Mouse (Mus musculus) small intestine, adult 2 months (tissue): ENCODE measurements around the gene Timp2.

Experiments
- CTCF ChIP-seq: fragments of 200-500 bp; IDR thresholded peaks from 2 replicates; pipeline ENCODE4 v1.5.1; 2012; ENCODE audit warnings: low read depth, mild to moderate bottlenecking, control low read depth, inconsistent platforms, low read length, moderate library complexity, mixed read lengths; ENCODE audit not compliant: insufficient replicate concordance, insufficient read length; ENCODE audit errors: extremely low read depth
- POLR2A ChIP-seq: fragments of 200-500 bp; IDR thresholded peaks from 2 replicates; pipeline ENCODE4 v1.6.1; 2012; ENCODE audit warnings: low read depth, mild to moderate bottlenecking, control low read depth, inconsistent platforms, low read length, moderate library complexity

- no peak for TF ChIP-seq CTCF
- TF ChIP-seq POLR2A, result no peak
Measured at GRCm38 (mm10) chr11:118263146-118263545, 92.4 kb downstream of the Timp2 start.
